Mouse (Mus musculus): Measurements from ENCODE around the gene Asb15.

- no peak for TF ChIP-seq CTCF (IDR thresholded peaks at IDR 0.05)
- TF ChIP-seq EP300 (IDR thresholded peaks at IDR 0.05), result no peak
These were observed 62.3 kb downstream of the Asb15 start for GRCm38 (mm10) chr6:24590282-24590681.
